Mouse (Mus musculus) heart, adult 2 months (tissue): ENCODE measurements around the gene Magea10.

Experiments
- CTCF ChIP-seq: fragments of 200-600 bp; IDR thresholded peaks from 2 replicates; pipeline ENCODE4 v1.8.1; 2022; ENCODE audit warnings: antibody characterized with exemption, mild to moderate bottlenecking, moderate library complexity
- POLR2A ChIP-seq: fragments of 200-500 bp; IDR thresholded peaks from 2 replicates; pipeline ENCODE4 v1.6.1; 2011; ENCODE audit warnings: mild to moderate bottlenecking, low read depth, low read length, control low read depth; ENCODE audit not compliant: insufficient read depth

DNA sequence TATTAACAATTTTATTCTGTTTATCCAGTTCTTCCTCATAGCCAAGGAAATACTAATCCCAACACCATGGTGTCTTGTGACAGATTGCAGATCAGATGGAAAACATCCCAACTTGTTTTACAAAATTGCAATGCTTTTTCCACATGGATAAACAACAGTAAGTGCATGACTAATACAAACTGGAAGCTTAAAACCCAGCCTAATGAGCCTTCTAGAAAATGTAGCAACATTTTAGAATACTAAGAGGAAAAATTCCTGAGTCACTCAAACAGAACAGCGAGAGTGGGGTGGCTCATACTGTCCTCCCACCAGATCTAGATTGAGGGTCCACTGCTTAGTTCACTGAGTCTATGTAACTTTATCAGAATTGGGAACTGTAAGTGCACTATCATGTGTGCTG, 4.7 kb downstream of the Magea10 start:
- no peak for TF ChIP-seq CTCF
- TF ChIP-seq POLR2A: no peak
